Mouse (Mus musculus): ENCODE data around the gene Slc25a10. TPM values are rescaled to one million over a fixed set of nuclear protein-coding genes. Genes with fewer than 3 reads are reported as not detected.
A peak's percentile ranks its signal among the peaks of the same experiment; 100 is the strongest.

Slc25a10 gene
- total RNA-seq, 1 experiment, result 35.0 TPM

DNA sequence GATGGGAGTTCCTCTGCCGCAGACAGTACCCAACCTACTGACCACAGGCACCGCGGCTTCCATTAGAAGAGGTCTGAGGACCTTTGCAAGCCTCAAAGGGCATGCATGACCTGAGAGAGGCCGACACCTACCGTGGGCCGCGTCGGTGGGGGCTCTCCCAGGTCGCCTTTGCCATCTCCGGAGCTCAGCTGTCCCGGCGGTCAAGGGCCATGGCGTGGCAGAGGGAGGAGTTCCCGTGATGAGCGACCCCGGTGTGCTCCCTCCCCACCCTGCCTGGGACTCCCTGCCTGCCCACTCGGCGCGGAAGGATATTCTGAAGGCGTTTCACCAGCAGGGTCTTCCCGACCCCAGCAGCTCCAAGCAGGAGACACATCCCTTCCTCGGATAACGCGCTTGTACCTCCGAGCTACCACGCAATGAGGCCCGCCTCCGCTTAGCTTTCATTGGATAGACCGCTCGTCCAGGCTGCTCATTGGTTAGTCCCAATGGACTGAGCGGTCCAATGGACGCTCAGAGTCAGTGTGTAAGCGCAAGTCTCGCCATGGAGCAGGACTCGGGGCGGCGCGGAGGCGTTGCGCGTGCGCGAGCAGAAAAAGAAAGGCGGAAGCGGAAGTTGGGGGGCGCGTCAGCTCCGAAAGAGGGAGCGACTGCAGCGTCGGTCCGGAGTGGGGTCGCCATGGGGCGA lies 24.4 kb upstream of the Slc25a10 start, which contains the start of gene Arl16:
Gene Arl16, minus strand, starts transcription at position 557 of the 685 bp plus-strand sequence.
- Histone ChIP-seq H3K36me3 (ENCODE audit: control insufficient read depth, insufficient read depth, low read length, poor library complexity, severe bottlenecking) (peaks cover 14% of the 10 kb centered on the region), H3K4me3 (ENCODE audit: insufficient read depth in 1 of 2, low read depth in 1 of 2, low read length in 2 of 2, poor library complexity in 1 of 2, severe bottlenecking in 1 of 2) (peak within 1 kb of the TSS; percentile 91 to 94), H3K27ac (ENCODE audit: insufficient read depth, low read depth, low read length, poor library complexity, severe bottlenecking) (no peak within 1 kb of the TSS), H3K4me1 (ENCODE audit: control insufficient read depth in 2 of 2, insufficient read depth in 2 of 2, low read length in 2 of 2, poor library complexity in 1 of 2) (0 out of 4 replicates have a peak, but pooled peaks cover 2% of the 10 kb centered on the region in 2 experiments), H3K9me3 (ENCODE audit: control insufficient read depth, insufficient read depth, low read depth, low read length) (no peaks in the 10 kb centered on the region), H3K9ac (ENCODE audit: insufficient read depth, low read depth, low read length, poor library complexity, severe bottlenecking) (peak within 1 kb of the TSS; percentile 91)
- no peak for TF ChIP-seq ZNF384 (IDR thresholded peaks at IDR 0.05; ENCODE audit: low read depth, low read length)
- peak; percentile 85 for TF ChIP-seq CHD2 (IDR thresholded peaks at IDR 0.05; ENCODE audit: low read depth, low read length)
- in situ Hi-C loops (cut with MboI; ENCODE audit: low sequenced_read_pairs in 2 of 2, unreplicated experiment in 2 of 2), result no loop called here
- DNase-seq (ENCODE audit: low read depth, low spot score), result peak; percentile 98

DNA sequence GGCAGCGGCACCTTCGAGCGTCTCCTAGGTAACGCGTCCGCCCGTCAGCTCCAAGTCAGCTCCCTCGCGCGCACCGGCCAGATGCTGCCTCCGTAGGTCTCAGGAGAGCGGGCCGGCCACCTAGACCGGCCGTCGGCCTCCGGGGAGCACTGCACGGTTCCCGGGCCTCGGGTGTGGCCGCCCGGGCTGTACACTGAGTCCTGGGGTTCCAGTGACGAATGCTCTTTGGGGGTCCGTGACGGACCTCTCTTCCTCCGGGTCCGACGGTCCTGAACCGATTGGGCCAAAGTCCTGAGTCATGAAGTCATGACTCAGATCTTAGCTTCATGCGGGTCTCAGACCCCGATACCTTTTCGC lies 23.9 kb upstream of the Slc25a10 start:
- TF ChIP-seq CHD2 (IDR thresholded peaks at IDR 0.05; ENCODE audit: low read depth, low read length), result no peak
- TF ChIP-seq HCFC1 (IDR thresholded peaks at IDR 0.05; ENCODE audit: borderline replicate concordance, insufficient read depth, low read length), result no peak
- peak; percentile 40; the same call in 1 of the 2 replicates for TF ChIP-seq MAFK (IDR thresholded peaks at IDR 0.05; ENCODE audit: insufficient read depth, low read depth, low read length)
- no peak for TF ChIP-seq ZC3H11A (IDR thresholded peaks at IDR 0.05; ENCODE audit: borderline replicate concordance, low read depth, low read length)
- TF ChIP-seq ZNF384 (IDR thresholded peaks at IDR 0.05; ENCODE audit: low read depth, low read length), result no peak
- Histone ChIP-seq H3K9ac (ENCODE audit: insufficient read depth, low read depth, low read length, poor library complexity, severe bottlenecking) (peak overlapping the region; percentile 91), H3K4me1 (ENCODE audit: control insufficient read depth in 2 of 2, insufficient read depth in 2 of 2, low read length in 2 of 2, poor library complexity in 1 of 2) (0 out of 4 replicates have a peak, but pooled peaks cover 2% of the 10 kb centered on the region in 2 experiments), H3K27ac (ENCODE audit: insufficient read depth, low read depth, low read length, poor library complexity, severe bottlenecking) (no peak overlapping the region), H3K36me3 (ENCODE audit: control insufficient read depth, insufficient read depth, low read length, poor library complexity, severe bottlenecking) (peaks cover 15% of the 10 kb centered on the region), H3K9me3 (ENCODE audit: control insufficient read depth, insufficient read depth, low read depth, low read length) (no peaks in the 10 kb centered on the region), H3K4me3 (ENCODE audit: insufficient read depth in 1 of 2, low read depth in 1 of 2, low read length in 2 of 2, poor library complexity in 1 of 2, severe bottlenecking in 1 of 2) (peak overlapping the region; percentile 91 to 94)
- in situ Hi-C loops (cut with MboI; ENCODE audit: low sequenced_read_pairs in 2 of 2, unreplicated experiment in 2 of 2), result no loop called here
- DNase-seq (ENCODE audit: low read depth, low spot score), result no peak

DNA sequence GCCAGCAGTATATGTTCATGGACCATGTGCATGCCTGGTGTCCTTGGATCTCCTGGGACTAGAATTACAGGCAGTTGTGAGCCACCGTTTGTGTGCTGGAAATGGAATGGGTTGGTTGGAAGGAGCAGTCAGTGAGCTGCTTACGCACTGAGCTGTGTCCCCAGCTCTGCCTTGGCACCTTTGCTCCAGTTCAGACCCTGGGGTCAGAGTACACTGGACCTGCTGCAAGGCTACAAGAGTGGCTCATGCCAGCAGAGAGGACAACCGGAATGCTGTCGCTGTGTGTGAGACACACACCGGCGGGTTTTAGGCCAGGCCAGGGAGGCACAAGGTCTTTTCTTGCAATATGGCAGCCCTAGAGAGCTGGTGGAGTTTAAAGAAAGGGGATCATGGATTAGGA lies 19.6 kb upstream of the Slc25a10 start:
- peaks cover 29% of the 10 kb centered on the region for H3K36me3 ChIP-seq (ENCODE audit: control insufficient read depth, insufficient read depth, low read length, poor library complexity, severe bottlenecking)
- no peak for DNase-seq (ENCODE audit: low read depth, low spot score)
- in situ Hi-C loops (cut with MboI; ENCODE audit: low sequenced_read_pairs in 2 of 2, unreplicated experiment in 2 of 2), result no loop called here

DNA sequence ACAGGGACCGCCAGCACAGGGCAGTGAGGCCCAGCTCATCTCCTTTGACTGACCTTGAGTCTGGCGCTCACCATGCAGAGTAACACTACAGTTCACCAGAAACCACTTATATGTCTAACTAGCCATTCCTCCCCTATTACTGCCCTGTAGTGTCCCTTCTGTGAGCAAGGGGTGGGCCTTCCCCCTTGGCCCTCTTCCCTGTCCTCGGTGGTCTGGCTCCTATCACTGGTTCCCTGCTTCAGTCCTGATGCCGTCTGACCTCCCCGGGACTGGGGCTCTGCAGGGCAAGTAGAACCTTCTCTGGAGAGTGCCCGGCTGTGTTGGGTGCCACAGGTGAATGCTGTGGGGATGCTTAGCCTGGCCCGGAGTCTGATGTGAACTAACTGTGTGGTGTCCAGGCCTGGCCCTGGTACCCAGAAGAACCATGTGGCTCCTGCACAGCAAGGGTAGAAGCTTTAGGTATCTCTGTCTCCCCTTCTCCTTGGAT lies 8.1 kb upstream of the Slc25a10 start:
- Histone ChIP-seq H3K36me3 (ENCODE audit: control insufficient read depth, insufficient read depth, low read length, poor library complexity, severe bottlenecking) (peaks cover 48% of the 10 kb centered on the region), H3K9ac (ENCODE audit: insufficient read depth, low read depth, low read length, poor library complexity, severe bottlenecking) (peak overlapping the region; percentile 4; the same call in 1 of the 2 replicates), H3K9me3 (ENCODE audit: control insufficient read depth, insufficient read depth, low read depth, low read length) (no peaks in the 10 kb centered on the region), H3K4me3 (ENCODE audit: insufficient read depth in 1 of 2, low read depth in 1 of 2, low read length in 2 of 2, poor library complexity in 1 of 2, severe bottlenecking in 1 of 2) (peak overlapping the region; percentile 84 to 94; a peak in 3 of 4 replicates), H3K27ac (ENCODE audit: insufficient read depth, low read depth, low read length, poor library complexity, severe bottlenecking) (no peak overlapping the region; the same call in 1 of the 2 replicates), H3K4me1 (ENCODE audit: control insufficient read depth in 2 of 2, insufficient read depth in 2 of 2, low read length in 2 of 2, poor library complexity in 1 of 2) (peaks cover 3 to 5% of the 10 kb centered on the region in 2 experiments; a peak in 2 of 4 replicates)
- in situ Hi-C loops (cut with MboI; ENCODE audit: low sequenced_read_pairs in 2 of 2, unreplicated experiment in 2 of 2), result no loop called here
- TF ChIP-seq MAFK (IDR thresholded peaks at IDR 0.05; ENCODE audit: insufficient read depth, low read depth, low read length) (no peak), CHD2 (IDR thresholded peaks at IDR 0.05; ENCODE audit: low read depth, low read length) (no peak), ZC3H11A (IDR thresholded peaks at IDR 0.05; ENCODE audit: borderline replicate concordance, low read depth, low read length) (no peak), HCFC1 (IDR thresholded peaks at IDR 0.05; ENCODE audit: borderline replicate concordance, insufficient read depth, low read length) (no peak), ZNF384 (IDR thresholded peaks at IDR 0.05; ENCODE audit: low read depth, low read length) (no peak)
- no peak for DNase-seq (ENCODE audit: low read depth, low spot score)

More for the DNA sequence above, 19.6 kb upstream of the Slc25a10 start:
- Histone ChIP-seq H3K4me3 (ENCODE audit: insufficient read depth in 1 of 2, low read depth in 1 of 2, low read length in 2 of 2, poor library complexity in 1 of 2, severe bottlenecking in 1 of 2) (no peak overlapping the region), H3K4me1 (ENCODE audit: control insufficient read depth in 2 of 2, insufficient read depth in 2 of 2, low read length in 2 of 2, poor library complexity in 1 of 2) (peaks cover 2 to 5% of the 10 kb centered on the region in 2 experiments; a peak in 1 of 4 replicates), H3K27ac (ENCODE audit: insufficient read depth, low read depth, low read length, poor library complexity, severe bottlenecking) (no peak overlapping the region), H3K9ac (ENCODE audit: insufficient read depth, low read depth, low read length, poor library complexity, severe bottlenecking) (no peak overlapping the region), H3K9me3 (ENCODE audit: control insufficient read depth, insufficient read depth, low read depth, low read length) (no peaks in the 10 kb centered on the region)
- TF ChIP-seq MAFK (IDR thresholded peaks at IDR 0.05; ENCODE audit: insufficient read depth, low read depth, low read length), result no peak

Measured in ES-E14 (cell line).